8 mouse cellular contexts compared by ENCODE assay signal in the genomic region with DNA sequence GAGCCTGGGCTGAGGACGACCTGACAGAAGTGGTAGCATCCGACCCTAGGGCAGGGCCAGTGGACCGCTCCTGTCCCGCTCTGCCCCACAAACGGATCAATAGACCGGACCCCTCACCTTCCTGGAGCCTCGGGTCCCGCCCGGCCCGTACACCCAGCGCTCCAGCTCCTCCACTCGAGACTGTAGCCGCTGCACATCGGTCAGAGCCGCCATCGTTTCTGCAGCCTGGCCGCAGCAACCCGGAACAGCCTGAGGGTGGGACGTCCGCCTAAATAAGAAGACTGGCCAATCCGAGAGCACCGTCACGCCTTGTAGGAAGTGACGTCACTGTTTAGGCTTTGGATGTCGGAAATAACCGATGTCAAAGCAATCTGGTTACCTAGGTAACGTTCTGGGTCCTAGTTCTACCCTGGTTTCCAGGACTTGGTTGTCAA. TPM values are rescaled to one million over a fixed set of nuclear protein-coding genes. Genes with fewer than 3 reads are reported as not detected.
DNase-seq lines count a peak whose midpoint lies in the region; ATAC-seq and TF ChIP-seq lines count a peak whose summit lies in the region.

A gene (minus strand): TSS at position 253 of the 434 bp plus-strand sequence.

- TF ChIP-seq POLR2A in limb, embryonic 14.5 days (IDR thresholded peaks at IDR 0.05; ENCODE audit: borderline replicate concordance, extremely low read depth, insufficient read depth, insufficient read length) = peak; percentile 75; the same call in 1 of the 2 replicates

- peak; percentile 97 for DNase-seq in 416B (ENCODE audit: low read depth)
- DNase-seq in adrenal gland, postnatal 4 days (ENCODE audit: low spot score in 2 of 2) = peak; percentile 58 to 80
- peak; percentile 94 for DNase-seq in heart, adult 8-10 months (ENCODE audit: low spot score)
- DNase-seq in kidney, adult 9 months = peak; percentile 97
- peak; percentile 99 for DNase-seq in limb, embryonic 14.5 days (ENCODE audit: low spot score)
- peak; percentile 99 for DNase-seq in midbrain, postnatal 0 days (ENCODE audit: low spot score)
- peak; percentile 60 to 73 for DNase-seq in spleen, postnatal 14 days (ENCODE audit: low spot score in 2 of 2)

- H3K4me2 ChIP-seq in embryonic facial prominence, embryonic 15.5 days (replicated peaks) = peak within 1 kb of the TSS; percentile 72
- peak within 1 kb of the TSS; percentile 65 for H3K4me2 ChIP-seq in limb, embryonic 14.5 days (replicated peaks; ENCODE audit: low read depth, low read length, severe bottlenecking)
- H3K4me2 ChIP-seq in midbrain, postnatal 0 days (ENCODE audit: low read depth, low read length, poor library complexity, severe bottlenecking) = peak within 1 kb of the TSS; percentile 72

- ATAC-seq in embryonic facial prominence, embryonic 15.5 days (ENCODE audit: insufficient number of reproducible peaks, low FRiP score, low TSS enrichment, low read depth) = peak; percentile 91
- peak; percentile 98 for ATAC-seq in limb, embryonic 14.5 days (ENCODE audit: low FRiP score, low read depth)
- peak; percentile 96 for ATAC-seq in midbrain, postnatal 0 days (ENCODE audit: low FRiP score)

- H3K4me3 ChIP-seq in embryonic facial prominence, embryonic 15.5 days (replicated peaks) = peak within 1 kb of the TSS; percentile 91
- H3K4me3 ChIP-seq in limb, embryonic 14.5 days (replicated peaks; ENCODE audit: low read length) = peak within 1 kb of the TSS; percentile 86
- peak within 1 kb of the TSS; percentile 81 for H3K4me3 ChIP-seq in midbrain, postnatal 0 days (ENCODE audit: low read depth, low read length)

- H3K27me3 ChIP-seq in embryonic facial prominence, embryonic 15.5 days = peaks cover 45% of the 10 kb centered on the region
- peaks cover 43% of the 10 kb centered on the region for H3K27me3 ChIP-seq in limb, embryonic 14.5 days (ENCODE audit: control insufficient read depth, insufficient read depth, low read length)
- H3K27me3 ChIP-seq in midbrain, postnatal 0 days (ENCODE audit: insufficient read depth, low read length) = peaks cover 38% of the 10 kb centered on the region

- under 1% methylated on average over 27 of the region's 27 CpGs for WGBS in embryonic facial prominence, embryonic 15.5 days
- WGBS in limb, embryonic 14.5 days = under 1% methylated on average over 27 of the region's 27 CpGs
- under 1% methylated on average over 27 of the region's 27 CpGs for WGBS in midbrain, postnatal 0 days

- H3K4me1 ChIP-seq in embryonic facial prominence, embryonic 15.5 days = peaks cover 23% of the 10 kb centered on the region
- H3K4me1 ChIP-seq in limb, embryonic 14.5 days (ENCODE audit: control insufficient read depth, insufficient read depth, low read length) = peaks cover 13% of the 10 kb centered on the region
- peaks cover 9% of the 10 kb centered on the region; the same call in 1 of the 2 replicates for H3K4me1 ChIP-seq in midbrain, postnatal 0 days (ENCODE audit: insufficient read depth, low read length)

- H3K9ac ChIP-seq in embryonic facial prominence, embryonic 15.5 days = peak within 1 kb of the TSS; percentile 89
- peak within 1 kb of the TSS; percentile 82 for H3K9ac ChIP-seq in limb, embryonic 14.5 days (ENCODE audit: low read depth, low read length, severe bottlenecking)
- H3K9ac ChIP-seq in midbrain, postnatal 0 days (replicated peaks; ENCODE audit: low read length, poor library complexity, severe bottlenecking) = peak within 1 kb of the TSS; percentile 83

- H3K27ac ChIP-seq in embryonic facial prominence, embryonic 15.5 days (replicated peaks) = no peak within 1 kb of the TSS
- H3K27ac ChIP-seq in limb, embryonic 14.5 days (replicated peaks; ENCODE audit: low read depth, low read length) = no peak within 1 kb of the TSS
- peak within 1 kb of the TSS; percentile 67; the same call in 1 of the 2 replicates for H3K27ac ChIP-seq in midbrain, postnatal 0 days (ENCODE audit: low read depth, low read length)

- no peaks in the 10 kb centered on the region for H3K9me3 ChIP-seq in embryonic facial prominence, embryonic 15.5 days (replicated peaks)
- no peaks in the 10 kb centered on the region for H3K9me3 ChIP-seq in limb, embryonic 14.5 days (ENCODE audit: control insufficient read depth, low read length)
- H3K9me3 ChIP-seq in midbrain, postnatal 0 days (ENCODE audit: low read length) = no peaks in the 10 kb centered on the region

- TF ChIP-seq CTCF in midbrain, postnatal 0 days (IDR thresholded peaks at IDR 0.05) = no peak

- peaks cover 23% of the 10 kb centered on the region for H3K36me3 ChIP-seq in embryonic facial prominence, embryonic 15.5 days
- peaks cover 19% of the 10 kb centered on the region for H3K36me3 ChIP-seq in limb, embryonic 14.5 days (ENCODE audit: control insufficient read depth, insufficient read depth, low read length)
- H3K36me3 ChIP-seq in midbrain, postnatal 0 days (ENCODE audit: insufficient read depth, low read length) = peaks cover 18% of the 10 kb centered on the region

RNA-seq across cellular contexts. Expression of the gene that starts here (rescaled TPM):
- total RNA-seq in adrenal gland, postnatal 4 days (2021) = 100 to 1,000 TPM in 1 of 2 experiments, 10 to 100 TPM in 1; 90.7 to 103 TPM
- polyA plus RNA-seq in embryonic facial prominence, embryonic 15.5 days (2015; fragmentation: Nextera tagmentation; extraction: Ambion mirVana) = 139 and 146 TPM in 2 replicates
- 10 to 100 TPM; 69.4 to 71.8 (median 70.7) TPM for total RNA-seq in heart, adult 8-10 months (2022)
- 64.2 and 70.1 TPM in 2 replicates for polyA plus RNA-seq in limb, embryonic 14.5 days (2012; rRNA removed)
- 99.1 and 101 TPM in 2 replicates for polyA plus RNA-seq in limb, embryonic 14.5 days (2014; fragmentation: Nextera tagmentation; extraction: Ambion mirVana)
- total RNA-seq in midbrain, postnatal 0 days (2014; rRNA removed) = 122 and 150 TPM in 2 replicates
- polyA plus RNA-seq in midbrain, postnatal 0 days (2015; fragmentation: Nextera tagmentation; extraction: Ambion mirVana) = 308 and 345 TPM in 2 replicates
